Mouse (Mus musculus): ENCODE data around the gene Dennd6a. TPM values are rescaled to one million over a fixed set of nuclear protein-coding genes. Genes with fewer than 3 reads are reported as not detected.

Gene Dennd6a
- polyA plus RNA-seq, 1 experiment from 2014 or later, result 27.0 TPM

DNA sequence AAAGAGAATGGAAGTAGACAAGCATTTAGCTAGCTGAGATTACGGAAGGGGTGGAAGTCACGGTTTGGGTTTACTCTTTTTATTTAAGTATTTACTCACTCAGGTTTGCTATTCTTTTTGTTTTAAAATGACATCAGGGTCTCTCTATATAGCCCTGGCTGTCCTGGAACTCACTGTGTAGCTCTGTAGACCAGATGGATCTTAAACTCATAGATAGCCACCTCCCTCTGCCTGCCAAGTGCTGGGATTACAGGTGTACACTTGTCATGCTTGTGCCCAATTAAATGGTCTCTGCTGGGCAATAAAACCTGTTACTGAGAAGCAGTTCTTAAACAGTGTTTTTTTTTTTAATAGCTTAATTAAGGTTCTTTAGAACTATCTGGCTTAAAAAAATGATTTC, 66.3 kb downstream of the Dennd6a start:
- peak overlapping the region; percentile 77 for H3K4me2 ChIP-seq (replicated peaks; ENCODE audit: low read depth)
- H3K4me1 ChIP-seq (replicated peaks; ENCODE audit: control insufficient read depth, insufficient read depth), result no peaks in the 10 kb centered on the region
- peak overlapping the region; percentile 83; the same call in 1 of the 2 replicates for H3K9ac ChIP-seq (ENCODE audit: low read length)
- ATAC-seq (ENCODE audit: low FRiP score, low TSS enrichment), result no peak
- TF ChIP-seq CTCF (IDR thresholded peaks at IDR 0.05; ENCODE audit: low read depth), result peak; percentile 65
- no peak for TF ChIP-seq EP300 (optimal IDR thresholded peaks at IDR 0.05)
- no peak overlapping the region for H3K27ac ChIP-seq (replicated peaks)
- peak overlapping the region; percentile 93 for H3K4me3 ChIP-seq (ENCODE audit: low read depth, low read length)
- 9% methylated on average over 2 of the region's 2 CpGs for WGBS
- no peaks in the 10 kb centered on the region for H3K9me3 ChIP-seq (ENCODE audit: control insufficient read depth, low read length)
- peak; percentile 30 for DNase-seq (ENCODE audit: low spot score)
- no peaks in the 10 kb centered on the region for H3K27me3 ChIP-seq (ENCODE audit: control insufficient read depth, insufficient read depth, low read length)
- no peaks in the 10 kb centered on the region for H3K36me3 ChIP-seq (ENCODE audit: control insufficient read depth, insufficient read depth, low read length)

DNA sequence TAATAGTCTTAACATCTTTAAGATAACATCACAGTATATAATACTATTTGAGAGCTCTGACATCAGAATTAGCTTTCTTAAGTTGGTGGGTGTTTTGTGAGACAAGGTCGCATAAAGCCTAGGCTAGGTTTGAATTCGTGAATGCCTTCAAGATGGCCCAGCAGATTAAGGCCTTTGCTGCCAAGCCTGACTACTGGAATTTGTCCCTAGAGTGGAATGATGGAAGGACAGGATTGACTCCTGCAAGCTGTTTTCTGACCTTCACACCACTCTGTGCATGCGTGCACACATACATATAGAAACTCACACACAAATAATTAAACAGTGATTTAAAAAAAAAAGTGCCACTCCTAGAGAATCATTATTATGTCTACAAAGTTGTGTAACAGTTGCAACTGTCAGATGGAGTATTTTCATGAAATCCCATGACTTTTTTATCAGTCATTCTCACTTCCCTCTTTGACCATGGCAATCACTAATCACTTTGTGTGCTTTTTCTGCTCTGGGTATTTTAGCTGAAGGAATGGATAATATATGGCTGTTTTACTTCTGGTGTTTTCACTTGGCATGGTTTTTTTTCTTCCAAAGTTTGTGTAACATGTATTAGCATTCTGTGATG, 69.5 kb downstream of the Dennd6a start:
- DNase-seq (ENCODE audit: low spot score), result no peak
- H3K36me3 ChIP-seq (ENCODE audit: control insufficient read depth, insufficient read depth, low read length), result no peaks in the 10 kb centered on the region
- no peak overlapping the region for H3K4me3 ChIP-seq (ENCODE audit: low read depth, low read length)
- H3K27me3 ChIP-seq (ENCODE audit: control insufficient read depth, insufficient read depth, low read length), result no peaks in the 10 kb centered on the region
- H3K9me3 ChIP-seq (ENCODE audit: control insufficient read depth, low read length), result no peaks in the 10 kb centered on the region
- no peaks in the 10 kb centered on the region for H3K4me1 ChIP-seq (replicated peaks; ENCODE audit: control insufficient read depth, insufficient read depth)
- WGBS, result 56% methylated on average over 3 of the region's 3 CpGs
- ATAC-seq (ENCODE audit: low FRiP score, low TSS enrichment), result no peak
- no peak overlapping the region for H3K9ac ChIP-seq (ENCODE audit: low read length)
- H3K4me2 ChIP-seq (replicated peaks; ENCODE audit: low read depth), result no peak overlapping the region
- TF ChIP-seq CTCF (IDR thresholded peaks at IDR 0.05; ENCODE audit: low read depth), result no peak
- TF ChIP-seq EP300 (optimal IDR thresholded peaks at IDR 0.05), result no peak
- H3K27ac ChIP-seq (replicated peaks), result no peak overlapping the region

DNA sequence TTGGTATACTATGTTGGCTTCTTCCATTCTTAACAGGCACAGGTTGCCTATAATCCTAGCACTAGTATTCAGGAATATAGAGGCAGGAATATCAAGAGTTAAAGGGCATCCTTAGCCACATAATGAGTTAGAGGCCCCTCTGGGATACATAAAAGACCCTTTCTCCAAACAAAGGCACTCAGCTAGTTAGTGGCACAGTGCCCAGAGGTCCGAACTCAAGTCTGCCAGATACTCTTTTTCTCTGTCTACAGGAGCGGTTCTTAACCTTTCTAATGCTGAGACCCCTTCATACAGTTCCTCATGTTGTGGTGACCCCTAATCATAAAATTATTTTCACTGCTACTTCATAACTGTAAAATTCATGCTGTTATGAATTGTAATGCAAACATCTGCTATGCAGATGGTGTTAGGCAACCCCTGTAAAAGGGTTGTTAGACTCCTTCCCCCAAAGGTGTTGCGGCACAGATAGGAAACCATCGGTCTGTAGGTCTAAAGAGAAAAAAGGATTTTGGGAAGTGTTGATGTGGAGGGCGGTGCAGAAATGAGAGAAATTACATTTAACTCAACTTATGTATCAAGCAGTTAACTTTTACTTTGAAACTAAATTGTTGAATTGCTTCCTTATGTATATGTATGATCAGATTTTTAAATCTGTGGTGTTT, 72.5 kb downstream of the Dennd6a start:
- no peaks in the 10 kb centered on the region for H3K9me3 ChIP-seq (ENCODE audit: control insufficient read depth, low read length)
- no peak overlapping the region for H3K4me3 ChIP-seq (ENCODE audit: low read depth, low read length)
- DNase-seq (ENCODE audit: low spot score), result no peak
- no peaks in the 10 kb centered on the region for H3K27me3 ChIP-seq (ENCODE audit: control insufficient read depth, insufficient read depth, low read length)
- no peak for TF ChIP-seq EP300 (optimal IDR thresholded peaks at IDR 0.05)
- no peak for TF ChIP-seq CTCF (IDR thresholded peaks at IDR 0.05; ENCODE audit: low read depth)
- no peaks in the 10 kb centered on the region for H3K36me3 ChIP-seq (ENCODE audit: control insufficient read depth, insufficient read depth, low read length)
- H3K9ac ChIP-seq (ENCODE audit: low read length), result no peak overlapping the region
- no peaks in the 10 kb centered on the region for H3K4me1 ChIP-seq (replicated peaks; ENCODE audit: control insufficient read depth, insufficient read depth)
- ATAC-seq (ENCODE audit: low FRiP score, low TSS enrichment), result no peak
- WGBS, result 60% methylated on average over 5 of the region's 5 CpGs
- H3K27ac ChIP-seq (replicated peaks), result no peak overlapping the region
- H3K4me2 ChIP-seq (replicated peaks; ENCODE audit: low read depth), result no peak overlapping the region

- Histone ChIP-seq H3K27ac (replicated peaks) (no peak overlapping the region), H3K27me3 (ENCODE audit: control insufficient read depth, insufficient read depth, low read length) (no peaks in the 10 kb centered on the region), H3K4me2 (replicated peaks; ENCODE audit: low read depth) (no peak overlapping the region), H3K4me1 (replicated peaks; ENCODE audit: control insufficient read depth, insufficient read depth) (no peaks in the 10 kb centered on the region), H3K9me3 (ENCODE audit: control insufficient read depth, low read length) (no peaks in the 10 kb centered on the region), H3K4me3 (ENCODE audit: low read depth, low read length) (no peak overlapping the region), H3K9ac (ENCODE audit: low read length) (no peak overlapping the region), H3K36me3 (ENCODE audit: control insufficient read depth, insufficient read depth, low read length) (peaks cover 4% of the 10 kb centered on the region; the same call in 1 of the 2 replicates)
- WGBS, result 85% methylated on average over 2 of the region's 2 CpGs
- ATAC-seq (ENCODE audit: low FRiP score, low TSS enrichment) (no peak), DNase-seq (ENCODE audit: low spot score) (no peak)
- TF ChIP-seq EP300 (optimal IDR thresholded peaks at IDR 0.05) (no peak), CTCF (IDR thresholded peaks at IDR 0.05; ENCODE audit: low read depth) (no peak)
These were observed 74.2 kb downstream of the Dennd6a start for GRCm38 (mm10) chr14:26647811-26648210.

DNA sequence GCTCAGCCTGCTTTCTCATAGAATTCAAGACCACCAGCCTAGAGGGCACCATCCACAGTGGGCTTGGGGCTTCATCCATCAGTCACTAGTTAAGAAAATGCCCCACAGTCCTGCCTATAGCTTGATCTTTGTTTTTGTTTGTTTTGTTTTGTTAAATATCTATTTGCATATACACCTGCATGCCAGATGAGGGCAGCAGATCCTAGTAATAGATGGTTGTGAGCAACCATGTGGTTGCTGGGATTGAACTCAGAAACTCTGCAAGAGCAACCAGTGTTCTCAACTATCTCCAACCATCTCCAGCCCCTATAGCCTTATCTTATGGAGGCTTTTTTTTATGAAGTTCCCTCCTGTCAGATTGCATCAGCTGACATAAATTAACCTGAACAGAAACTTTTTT, 78.2 kb downstream of the Dennd6a start:
- H3K27me3 ChIP-seq (ENCODE audit: control insufficient read depth, insufficient read depth, low read length), result no peaks in the 10 kb centered on the region
- peaks cover 10% of the 10 kb centered on the region for H3K36me3 ChIP-seq (ENCODE audit: control insufficient read depth, insufficient read depth, low read length)
- ATAC-seq (ENCODE audit: low FRiP score, low TSS enrichment), result no peak
- H3K4me2 ChIP-seq (replicated peaks; ENCODE audit: low read depth), result no peak overlapping the region
- peak; percentile 31 for DNase-seq (ENCODE audit: low spot score)
- H3K4me3 ChIP-seq (ENCODE audit: low read depth, low read length), result no peak overlapping the region
- H3K9me3 ChIP-seq (ENCODE audit: control insufficient read depth, low read length), result no peaks in the 10 kb centered on the region
- no peaks in the 10 kb centered on the region for H3K4me1 ChIP-seq (replicated peaks; ENCODE audit: control insufficient read depth, insufficient read depth)
- H3K9ac ChIP-seq (ENCODE audit: low read length), result no peak overlapping the region
- TF ChIP-seq EP300 (optimal IDR thresholded peaks at IDR 0.05), result no peak
- peak; percentile 64 for TF ChIP-seq CTCF (IDR thresholded peaks at IDR 0.05; ENCODE audit: low read depth)
- H3K27ac ChIP-seq (replicated peaks), result no peak overlapping the region

GRCm38 (mm10) chr14:26658178-26658577, 84.5 kb downstream of the Dennd6a start:
- H3K4me2 ChIP-seq (replicated peaks; ENCODE audit: low read depth), result no peak overlapping the region
- H3K4me3 ChIP-seq (ENCODE audit: low read depth, low read length), result no peak overlapping the region
- H3K27me3 ChIP-seq (ENCODE audit: control insufficient read depth, insufficient read depth, low read length), result no peaks in the 10 kb centered on the region
- no peaks in the 10 kb centered on the region for H3K9me3 ChIP-seq (ENCODE audit: control insufficient read depth, low read length)
- H3K27ac ChIP-seq (replicated peaks), result no peak overlapping the region
- ATAC-seq (ENCODE audit: low FRiP score, low TSS enrichment) (no peak), DNase-seq (ENCODE audit: low spot score) (no peak)
- H3K4me1 ChIP-seq (replicated peaks; ENCODE audit: control insufficient read depth, insufficient read depth), result no peaks in the 10 kb centered on the region
- H3K9ac ChIP-seq (ENCODE audit: low read length), result no peak overlapping the region
- peaks cover 2% of the 10 kb centered on the region for H3K36me3 ChIP-seq (ENCODE audit: control insufficient read depth, insufficient read depth, low read length)
- no peak for TF ChIP-seq CTCF (IDR thresholded peaks at IDR 0.05; ENCODE audit: low read depth)
- TF ChIP-seq EP300 (optimal IDR thresholded peaks at IDR 0.05), result no peak

Data from stomach, postnatal 0 days (tissue).